Comparison of ENCODE assay signal across 11 mouse cellular contexts in genomic region chr15:10623571-10624227, GRCm38 (mm10).
DNase-seq lines count a peak whose midpoint lies in the region; ATAC-seq and TF ChIP-seq lines count a peak whose summit lies in the region.
"Had no signal": no experiment of that assay in that cellular context is flagged by ENCODE, and none has a peak within 500 bp of the region (broad histone marks: within the 10 kb centered on the region; RNA-seq: fewer than 3 reads in every experiment).

No protein-coding gene starts in this region.

- TF ChIP-seq EP300 in liver, embryonic 14.5 days (IDR thresholded peaks at IDR 0.05; ENCODE audit: low read depth): no peak

- H3K36me3 ChIP-seq in hindbrain, embryonic 11.5 days (ENCODE audit: control insufficient read depth, insufficient read depth, low read length): no peaks in the 10 kb centered on the region
- no peaks in the 10 kb centered on the region for H3K36me3 ChIP-seq in hindbrain, postnatal 0 days (ENCODE audit: insufficient read depth, low read length)
- H3K36me3 ChIP-seq in hindbrain, embryonic 15.5 days: no peaks in the 10 kb centered on the region
- no peaks in the 10 kb centered on the region for H3K36me3 ChIP-seq in liver, embryonic 14.5 days (replicated peaks; ENCODE audit: control insufficient read depth, insufficient read depth, low read depth)
- H3K36me3 ChIP-seq: heart, embryonic 15.5 days had no signal

- H3K4me3 ChIP-seq in hindbrain, embryonic 11.5 days (ENCODE audit: low read depth, low read length): no peak overlapping the region
- H3K4me3 ChIP-seq in hindbrain, postnatal 0 days (ENCODE audit: low read length): no peak overlapping the region
- H3K4me3 ChIP-seq in hindbrain, embryonic 15.5 days: no peak overlapping the region
- H3K4me3 ChIP-seq in liver, embryonic 14.5 days (ENCODE audit: insufficient read depth in 1 of 2, low read depth in 2 of 2, low read length in 2 of 2): no peak overlapping the region
- H3K4me3 ChIP-seq: heart, embryonic 15.5 days had no signal

- WGBS in hindbrain, embryonic 11.5 days: 13% methylated on average over 10 of the region's 10 CpGs
- 33% methylated on average over 10 of the region's 10 CpGs for WGBS in hindbrain, postnatal 0 days
- 28% methylated on average over 10 of the region's 10 CpGs for WGBS in hindbrain, embryonic 15.5 days
- 59% methylated on average over 10 of the region's 10 CpGs for WGBS in liver, embryonic 14.5 days (ENCODE audit: insufficient replicate concordance)

- peaks cover 6% of the 10 kb centered on the region; the same call in 1 of the 2 replicates for H3K4me1 ChIP-seq in hindbrain, embryonic 11.5 days (replicated peaks; ENCODE audit: control insufficient read depth, insufficient read depth, low read length)
- no peaks in the 10 kb centered on the region for H3K4me1 ChIP-seq in hindbrain, postnatal 0 days (ENCODE audit: insufficient read depth, low read length)
- H3K4me1 ChIP-seq in hindbrain, embryonic 15.5 days (replicated peaks): no peaks in the 10 kb centered on the region
- H3K4me1 ChIP-seq in liver, embryonic 14.5 days (replicated peaks; ENCODE audit: control insufficient read depth in 2 of 2, insufficient read depth in 2 of 2, low read length in 1 of 2): peaks cover 0 to 10% of the 10 kb centered on the region in 2 experiments; a peak in 1 of 4 replicates
- H3K4me1 ChIP-seq: heart, embryonic 15.5 days had no signal

- TF ChIP-seq CTCF in hindbrain, postnatal 0 days (IDR thresholded peaks at IDR 0.05; ENCODE audit: low read depth): no peak
- no peak for TF ChIP-seq CTCF in liver, embryonic 14.5 days (IDR thresholded peaks at IDR 0.05; ENCODE audit: low read depth)

- H3K27ac ChIP-seq in hindbrain, embryonic 11.5 days (ENCODE audit: low read depth, low read length): peak overlapping the region; percentile 18; the same call in 1 of the 2 replicates
- H3K27ac ChIP-seq in hindbrain, postnatal 0 days: no peak overlapping the region
- H3K27ac ChIP-seq in hindbrain, embryonic 15.5 days (replicated peaks): no peak overlapping the region
- no peak overlapping the region for H3K27ac ChIP-seq in liver, embryonic 14.5 days
- H3K27ac ChIP-seq: heart, embryonic 15.5 days had no signal

- DNase-seq in hindbrain, embryonic 11.5 days (ENCODE audit: low spot score): peak; percentile 52
- DNase-seq in hindbrain, postnatal 0 days (ENCODE audit: low spot score): no peak
- peak; percentile 12 for DNase-seq in adrenal gland, adult 8-10 months
- DNase-seq in liver, embryonic 14.5 days (ENCODE audit: low read depth in 3 of 3, low spot score in 3 of 3): no peak
- no peak for DNase-seq in Muller cell, postnatal 12 days (ENCODE audit: inconsistent ontology term)
- no peak for DNase-seq in testis, postnatal 10 days (ENCODE audit: low spot score)
- no peak for DNase-seq in cerebellum, postnatal 36 days
- DNase-seq: cerebellum, adult 18-20 months; forebrain, postnatal 0 days had no signal

- ATAC-seq in hindbrain, embryonic 11.5 days (ENCODE audit: low FRiP score): peak; percentile 86
- no peak for ATAC-seq in hindbrain, postnatal 0 days
- ATAC-seq in hindbrain, embryonic 15.5 days (ENCODE audit: low FRiP score, low read depth): 0 out of 2 replicates have a peak, but pooled peaks have one; percentile 27
- peak; percentile 77 for ATAC-seq in liver, embryonic 14.5 days (ENCODE audit: insufficient read depth)
- ATAC-seq: forebrain, postnatal 0 days had no signal

- H3K4me2 ChIP-seq in hindbrain, embryonic 11.5 days (replicated peaks; ENCODE audit: low read depth, low read length): no peak overlapping the region
- H3K4me2 ChIP-seq in hindbrain, postnatal 0 days (ENCODE audit: low read depth, low read length): no peak overlapping the region
- H3K4me2 ChIP-seq in hindbrain, embryonic 15.5 days: no peak overlapping the region
- no peak overlapping the region for H3K4me2 ChIP-seq in liver, embryonic 14.5 days (ENCODE audit: low read depth)
- H3K4me2 ChIP-seq: heart, embryonic 15.5 days had no signal

- no peaks in the 10 kb centered on the region for H3K27me3 ChIP-seq in hindbrain, embryonic 11.5 days (ENCODE audit: control insufficient read depth, insufficient read depth, low read length)
- no peaks in the 10 kb centered on the region for H3K27me3 ChIP-seq in hindbrain, postnatal 0 days (ENCODE audit: insufficient read depth, low read length)
- no peaks in the 10 kb centered on the region for H3K27me3 ChIP-seq in hindbrain, embryonic 15.5 days
- no peaks in the 10 kb centered on the region for H3K27me3 ChIP-seq in liver, embryonic 14.5 days (ENCODE audit: control insufficient read depth, insufficient read depth, low read length)
- H3K27me3 ChIP-seq: heart, embryonic 15.5 days had no signal

- no peaks in the 10 kb centered on the region for H3K9me3 ChIP-seq in hindbrain, embryonic 11.5 days (ENCODE audit: control insufficient read depth, low read length)
- no peaks in the 10 kb centered on the region for H3K9me3 ChIP-seq in hindbrain, postnatal 0 days (ENCODE audit: low read length)
- H3K9me3 ChIP-seq in hindbrain, embryonic 15.5 days: no peaks in the 10 kb centered on the region
- H3K9me3 ChIP-seq in liver, embryonic 14.5 days (ENCODE audit: control insufficient read depth, low read length): no peaks in the 10 kb centered on the region
- H3K9me3 ChIP-seq: heart, embryonic 15.5 days had no signal

- no peak overlapping the region for H3K9ac ChIP-seq in hindbrain, embryonic 11.5 days (ENCODE audit: low read depth, low read length)
- no peak overlapping the region for H3K9ac ChIP-seq in hindbrain, postnatal 0 days (replicated peaks; ENCODE audit: low read length)
- H3K9ac ChIP-seq in hindbrain, embryonic 15.5 days: no peak overlapping the region
- no peak overlapping the region for H3K9ac ChIP-seq in liver, embryonic 14.5 days (replicated peaks)
- H3K9ac ChIP-seq: forebrain, postnatal 0 days; heart, embryonic 15.5 days had no signal

Comparison
In these comparisons a context has a peak if more than half of its experiments do, and no peak if none do; other contexts are left out.
1. DNase-seq: peak in hindbrain, embryonic 11.5 days (single experiment) and adrenal gland, adult 8-10 months (single experiment); none in hindbrain, postnatal 0 days (single experiment), liver, embryonic 14.5 days (0 of 3), Muller cell, postnatal 12 days (single experiment), testis, postnatal 10 days (single experiment) and cerebellum, postnatal 36 days (0 of 2).